Mouse (Mus musculus): ENCODE measurements around the gene Dyrk3. TPM values are rescaled to one million over a fixed set of nuclear protein-coding genes. Genes with fewer than 3 reads are reported as not detected.
A peak's percentile ranks its signal among the peaks of the same experiment; 100 is the strongest.

The Dyrk3 gene
- polyA plus RNA-seq, 1 experiment from 2014 or later = 1.7 TPM

DNA sequence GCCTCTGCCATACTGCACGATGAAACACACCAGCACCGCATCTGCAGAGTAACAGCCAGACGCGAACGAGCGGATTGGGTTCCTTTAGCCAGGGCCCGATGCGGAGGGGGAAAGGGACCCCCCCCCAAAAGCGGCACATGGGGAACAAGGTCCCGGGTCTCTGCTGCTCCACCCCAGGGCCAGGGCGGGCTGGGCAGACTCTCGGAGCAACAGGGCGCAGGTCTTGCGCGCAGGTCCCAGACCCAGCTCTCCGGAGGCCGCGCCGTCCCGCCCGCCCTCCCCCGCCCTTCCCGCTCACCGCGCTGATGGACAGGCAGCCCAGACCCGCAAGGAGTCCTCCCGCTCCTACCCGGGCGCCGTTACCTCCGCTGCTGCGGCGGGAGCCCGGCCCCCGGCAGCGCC is 422 bp downstream of the Dyrk3 start:
- Histone ChIP-seq H3K27ac (replicated peaks in 1 of 2; ENCODE audit: control insufficient read depth in 1 of 2, insufficient read depth in 1 of 2, low read depth in 2 of 2, low read length in 2 of 2) (no peak overlapping the region), H3K4me3 (ENCODE audit: control insufficient read depth in 1 of 2, insufficient read depth in 1 of 2, low read depth in 1 of 2, low read length in 2 of 2) (peak overlapping the region; percentile 86 to 91), H3K36me3 (ENCODE audit: control insufficient read depth, insufficient read depth, low read length) (no peaks in the 10 kb centered on the region), H3K4me2 (ENCODE audit: low read length) (peak overlapping the region; percentile 92), H3K4me1 (ENCODE audit: control insufficient read depth in 2 of 2, insufficient read depth in 2 of 2, low read length in 2 of 2) (peaks cover 9 to 18% of the 10 kb centered on the region in 2 experiments), H3K9me3 (ENCODE audit: control insufficient read depth, low read length) (no peaks in the 10 kb centered on the region), H3K27me3 (ENCODE audit: control insufficient read depth, insufficient read depth, low read length) (no peaks in the 10 kb centered on the region), H3K9ac (ENCODE audit: low read length) (peak overlapping the region; percentile 84)
- ATAC-seq (ENCODE audit: insufficient number of reproducible peaks, insufficient read depth, low FRiP score, low read depth) = peak; percentile 74; the same call in 1 of the 2 replicates
- WGBS = under 1% methylated on average over 26 of the region's 36 CpGs

DNA sequence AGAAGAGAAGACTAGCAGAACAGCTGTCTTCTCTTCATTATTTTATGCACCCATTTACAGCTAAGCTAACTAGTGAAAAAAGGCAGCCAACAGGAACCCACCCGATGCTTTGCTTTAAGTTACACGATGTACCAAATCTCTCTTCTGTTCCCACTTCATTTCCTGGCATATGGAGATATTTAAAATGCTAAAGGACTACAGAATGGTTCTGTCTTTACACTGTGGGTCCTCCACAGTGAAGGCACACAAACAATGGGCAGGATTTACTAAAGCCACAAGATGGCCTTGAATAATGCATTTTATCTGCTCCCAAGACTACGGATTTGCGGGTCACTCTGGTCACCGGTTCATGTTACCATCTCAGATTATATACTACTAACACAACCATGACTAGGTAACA is 1.0 kb downstream of the Dyrk3 start:
- peak overlapping the region; percentile 92; the same call in 1 of the 2 replicates for H3K4me2 ChIP-seq (ENCODE audit: low read length)
- 42% methylated on average over 5 of the region's 5 CpGs for WGBS
- ATAC-seq (ENCODE audit: insufficient number of reproducible peaks, insufficient read depth, low FRiP score, low read depth) = no peak
- peak overlapping the region in 1 of 2 experiments; percentile 91; a peak in 2 of 4 replicates for H3K4me3 ChIP-seq (ENCODE audit: control insufficient read depth in 1 of 2, insufficient read depth in 1 of 2, low read depth in 1 of 2, low read length in 2 of 2)
- no peak overlapping the region for H3K27ac ChIP-seq (replicated peaks in 1 of 2; ENCODE audit: control insufficient read depth in 1 of 2, insufficient read depth in 1 of 2, low read depth in 2 of 2, low read length in 2 of 2)
- peaks cover 9 to 18% of the 10 kb centered on the region in 2 experiments for H3K4me1 ChIP-seq (ENCODE audit: control insufficient read depth in 2 of 2, insufficient read depth in 2 of 2, low read length in 2 of 2)
- H3K27me3 ChIP-seq (ENCODE audit: control insufficient read depth, insufficient read depth, low read length) = no peaks in the 10 kb centered on the region
- H3K9ac ChIP-seq (ENCODE audit: low read length) = peak overlapping the region; percentile 84; the same call in 1 of the 2 replicates
- no peaks in the 10 kb centered on the region for H3K36me3 ChIP-seq (ENCODE audit: control insufficient read depth, insufficient read depth, low read length)
- no peaks in the 10 kb centered on the region for H3K9me3 ChIP-seq (ENCODE audit: control insufficient read depth, low read length)

DNA sequence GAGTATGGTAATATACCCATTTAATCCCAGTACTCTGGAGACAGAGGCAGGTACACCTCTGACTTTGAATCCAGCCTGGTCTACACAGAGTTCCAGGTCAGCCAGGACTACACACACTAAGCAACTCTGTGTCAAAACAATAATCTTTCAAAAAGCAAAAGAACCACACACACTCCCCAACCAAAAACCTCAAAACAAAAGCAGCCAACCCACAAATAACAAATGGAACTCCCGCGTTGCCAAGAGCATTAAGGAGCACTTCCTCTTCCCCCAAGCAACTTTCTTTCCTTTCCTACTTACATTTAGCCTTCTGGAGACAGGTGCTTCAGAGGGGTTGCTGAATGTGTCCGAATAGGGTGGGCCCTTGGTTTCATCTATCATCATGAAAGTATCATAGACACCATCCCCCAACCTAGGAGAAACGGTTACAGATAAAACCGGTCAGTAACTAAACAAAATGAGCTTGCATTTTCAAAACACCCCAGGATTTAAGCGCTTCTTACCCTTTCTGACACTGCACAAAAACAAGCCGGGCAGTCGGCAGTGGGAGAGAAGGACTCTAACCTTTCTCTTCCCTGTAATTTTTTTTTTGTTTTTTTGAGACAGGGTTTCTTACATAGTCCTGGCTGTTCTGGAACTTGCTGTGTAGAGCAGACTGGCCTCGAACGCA is 2.0 kb downstream of the Dyrk3 start:
- H3K4me1 ChIP-seq (ENCODE audit: control insufficient read depth in 2 of 2, insufficient read depth in 2 of 2, low read length in 2 of 2) = peaks cover 9 to 18% of the 10 kb centered on the region in 2 experiments
- no peak overlapping the region for H3K27ac ChIP-seq (replicated peaks in 1 of 2; ENCODE audit: control insufficient read depth in 1 of 2, insufficient read depth in 1 of 2, low read depth in 2 of 2, low read length in 2 of 2)
- H3K9me3 ChIP-seq (ENCODE audit: control insufficient read depth, low read length) = no peaks in the 10 kb centered on the region
- peak overlapping the region; percentile 8; the same call in 1 of the 2 replicates for H3K4me2 ChIP-seq (ENCODE audit: low read length)
- no peaks in the 10 kb centered on the region for H3K27me3 ChIP-seq (ENCODE audit: control insufficient read depth, insufficient read depth, low read length)
- H3K36me3 ChIP-seq (ENCODE audit: control insufficient read depth, insufficient read depth, low read length) = no peaks in the 10 kb centered on the region
- WGBS = 85% methylated on average over 10 of the region's 10 CpGs
- no peak overlapping the region for H3K9ac ChIP-seq (ENCODE audit: low read length)
- ATAC-seq (ENCODE audit: insufficient number of reproducible peaks, insufficient read depth, low FRiP score, low read depth) = no peak
- no peak overlapping the region for H3K4me3 ChIP-seq (ENCODE audit: control insufficient read depth in 1 of 2, insufficient read depth in 1 of 2, low read depth in 1 of 2, low read length in 2 of 2)

DNA sequence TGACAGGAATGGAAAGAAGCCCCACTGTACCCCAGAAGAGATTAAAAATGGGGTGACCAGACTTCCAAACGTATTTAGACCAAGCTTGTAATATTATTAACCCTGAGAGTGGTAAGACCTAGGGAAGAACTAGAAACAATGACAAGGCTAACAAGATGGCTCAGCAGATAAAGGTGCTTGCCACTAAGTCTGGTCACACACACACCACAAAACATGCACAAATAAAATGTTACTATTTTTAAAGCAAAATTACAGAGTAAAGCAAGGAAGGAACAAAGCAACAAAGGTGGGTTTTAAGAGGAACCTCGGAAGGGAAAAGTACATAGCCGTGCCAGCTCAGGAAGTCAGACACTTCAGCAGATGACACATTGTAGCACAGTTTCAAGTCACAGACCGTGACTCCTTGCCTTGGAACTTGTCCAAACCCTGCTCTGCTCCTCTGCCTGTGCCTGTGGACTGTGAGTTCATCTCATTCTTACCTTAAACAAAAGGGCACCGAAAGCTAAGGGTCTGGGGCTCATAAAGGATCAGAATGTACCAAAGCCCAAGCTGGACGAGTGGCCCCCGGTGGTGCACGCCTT is 3.1 kb downstream of the Dyrk3 start:
- H3K27ac ChIP-seq (replicated peaks in 1 of 2; ENCODE audit: control insufficient read depth in 1 of 2, insufficient read depth in 1 of 2, low read depth in 2 of 2, low read length in 2 of 2) = 0 out of 4 replicates have a peak overlapping the region, but pooled peaks of 1 of the 2 experiments have one; percentile 1
- H3K36me3 ChIP-seq (ENCODE audit: control insufficient read depth, insufficient read depth, low read length) = no peaks in the 10 kb centered on the region
- no peaks in the 10 kb centered on the region for H3K9me3 ChIP-seq (ENCODE audit: control insufficient read depth, low read length)
- no peaks in the 10 kb centered on the region for H3K27me3 ChIP-seq (ENCODE audit: control insufficient read depth, insufficient read depth, low read length)
- 52% methylated on average over 8 of the region's 8 CpGs for WGBS
- no peak for ATAC-seq (ENCODE audit: insufficient number of reproducible peaks, insufficient read depth, low FRiP score, low read depth)
- no peak overlapping the region for H3K9ac ChIP-seq (ENCODE audit: low read length)
- H3K4me3 ChIP-seq (ENCODE audit: control insufficient read depth in 1 of 2, insufficient read depth in 1 of 2, low read depth in 1 of 2, low read length in 2 of 2) = no peak overlapping the region
- H3K4me1 ChIP-seq (ENCODE audit: control insufficient read depth in 2 of 2, insufficient read depth in 2 of 2, low read length in 2 of 2) = peaks cover 9 to 18% of the 10 kb centered on the region in 2 experiments
- H3K4me2 ChIP-seq (ENCODE audit: low read length) = peak overlapping the region; percentile 24; the same call in 1 of the 2 replicates

DNA sequence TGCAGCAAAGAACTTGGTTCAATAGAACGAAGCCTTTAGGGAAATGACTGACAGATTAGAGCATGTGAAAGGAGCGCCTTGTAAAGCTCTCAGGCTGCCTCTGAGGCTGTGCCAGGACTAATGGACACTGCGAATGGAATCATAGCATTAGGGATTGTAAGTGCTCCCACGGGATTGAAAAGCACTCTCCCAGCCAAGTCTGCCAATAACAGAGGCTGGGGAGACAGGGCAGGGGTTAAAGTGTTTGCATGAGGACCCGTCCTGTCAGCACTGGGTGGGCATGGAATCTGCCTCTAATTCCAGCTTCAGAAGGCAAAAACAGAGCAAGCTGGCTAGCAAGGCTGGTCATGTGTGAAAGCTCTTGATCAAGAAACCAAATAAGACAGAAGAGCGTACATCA is 3.9 kb downstream of the Dyrk3 start:
- H3K4me1 ChIP-seq (ENCODE audit: control insufficient read depth in 2 of 2, insufficient read depth in 2 of 2, low read length in 2 of 2) = peaks cover 9 to 18% of the 10 kb centered on the region in 2 experiments
- H3K27ac ChIP-seq (replicated peaks in 1 of 2; ENCODE audit: control insufficient read depth in 1 of 2, insufficient read depth in 1 of 2, low read depth in 2 of 2, low read length in 2 of 2) = 0 out of 4 replicates have a peak overlapping the region, but pooled peaks of 1 of the 2 experiments have one; percentile 1
- ATAC-seq (ENCODE audit: insufficient number of reproducible peaks, insufficient read depth, low FRiP score, low read depth) = no peak
- 54% methylated on average over 6 of the region's 6 CpGs for WGBS
- 0 out of 4 replicates have a peak overlapping the region, but pooled peaks of 1 of the 2 experiments have one; percentile 3 for H3K4me3 ChIP-seq (ENCODE audit: control insufficient read depth in 1 of 2, insufficient read depth in 1 of 2, low read depth in 1 of 2, low read length in 2 of 2)
- H3K9me3 ChIP-seq (ENCODE audit: control insufficient read depth, low read length) = no peaks in the 10 kb centered on the region
- H3K27me3 ChIP-seq (ENCODE audit: control insufficient read depth, insufficient read depth, low read length) = no peaks in the 10 kb centered on the region
- H3K4me2 ChIP-seq (ENCODE audit: low read length) = peak overlapping the region; percentile 27; the same call in 1 of the 2 replicates
- H3K9ac ChIP-seq (ENCODE audit: low read length) = no peak overlapping the region
- H3K36me3 ChIP-seq (ENCODE audit: control insufficient read depth, insufficient read depth, low read length) = peaks cover 6% of the 10 kb centered on the region; the same call in 1 of the 2 replicates

DNA sequence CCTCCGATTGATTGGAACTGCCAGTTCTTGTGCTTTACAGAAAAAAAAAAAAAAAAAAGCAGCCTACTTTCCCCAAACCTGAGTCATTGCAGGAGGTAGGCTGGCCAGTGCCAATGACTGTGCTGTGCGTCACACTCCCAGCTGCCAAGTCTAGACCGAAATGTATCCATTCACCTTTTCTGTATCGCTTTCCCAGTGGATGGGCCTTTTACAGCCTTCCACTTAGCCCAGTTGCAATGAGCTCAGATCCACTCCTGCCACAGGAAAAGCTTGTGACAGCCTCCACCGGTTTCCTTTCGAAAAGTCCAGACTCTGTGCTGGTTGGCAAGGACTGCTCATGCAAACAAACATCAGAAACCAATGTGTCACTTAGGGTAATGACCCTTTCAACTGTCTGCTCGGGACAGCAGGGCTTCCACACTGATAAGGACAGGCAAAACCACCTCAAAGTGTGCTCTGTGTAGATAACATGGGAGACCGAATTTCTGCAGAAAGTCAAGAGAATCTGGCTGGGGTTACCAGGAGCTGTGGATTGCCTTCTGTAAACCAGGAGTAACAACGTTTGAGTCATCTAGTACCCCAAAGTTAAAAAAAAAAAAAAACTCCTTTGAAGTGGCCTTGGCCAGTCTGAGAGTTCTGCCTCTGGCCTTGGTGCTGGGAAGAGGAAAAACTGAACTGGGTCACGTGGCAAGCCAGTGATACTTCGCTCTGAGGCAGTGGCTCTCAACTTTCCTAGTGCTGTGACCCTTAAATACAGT is 12.0 kb downstream of the Dyrk3 start:
- no peaks in the 10 kb centered on the region for H3K27me3 ChIP-seq (ENCODE audit: control insufficient read depth, insufficient read depth, low read length)
- no peak overlapping the region for H3K4me2 ChIP-seq (ENCODE audit: low read length)
- peaks cover 13% of the 10 kb centered on the region; the same call in 1 of the 2 replicates for H3K36me3 ChIP-seq (ENCODE audit: control insufficient read depth, insufficient read depth, low read length)
- no peak overlapping the region for H3K4me3 ChIP-seq (ENCODE audit: control insufficient read depth in 1 of 2, insufficient read depth in 1 of 2, low read depth in 1 of 2, low read length in 2 of 2)
- whole genome bisulfite sequencing = 32% methylated on average over 11 of the region's 11 CpGs
- 0 out of 2 replicates have a peak, but pooled peaks have one; percentile 41 for ATAC-seq (ENCODE audit: insufficient number of reproducible peaks, insufficient read depth, low FRiP score, low read depth)
- peaks cover 0 to 5% of the 10 kb centered on the region in 2 experiments; a peak in 1 of 4 replicates for H3K4me1 ChIP-seq (ENCODE audit: control insufficient read depth in 2 of 2, insufficient read depth in 2 of 2, low read length in 2 of 2)
- no peak overlapping the region for H3K9ac ChIP-seq (ENCODE audit: low read length)
- H3K27ac ChIP-seq (replicated peaks in 1 of 2; ENCODE audit: control insufficient read depth in 1 of 2, insufficient read depth in 1 of 2, low read depth in 2 of 2, low read length in 2 of 2) = no peak overlapping the region
- no peaks in the 10 kb centered on the region for H3K9me3 ChIP-seq (ENCODE audit: control insufficient read depth, low read length)

DNA sequence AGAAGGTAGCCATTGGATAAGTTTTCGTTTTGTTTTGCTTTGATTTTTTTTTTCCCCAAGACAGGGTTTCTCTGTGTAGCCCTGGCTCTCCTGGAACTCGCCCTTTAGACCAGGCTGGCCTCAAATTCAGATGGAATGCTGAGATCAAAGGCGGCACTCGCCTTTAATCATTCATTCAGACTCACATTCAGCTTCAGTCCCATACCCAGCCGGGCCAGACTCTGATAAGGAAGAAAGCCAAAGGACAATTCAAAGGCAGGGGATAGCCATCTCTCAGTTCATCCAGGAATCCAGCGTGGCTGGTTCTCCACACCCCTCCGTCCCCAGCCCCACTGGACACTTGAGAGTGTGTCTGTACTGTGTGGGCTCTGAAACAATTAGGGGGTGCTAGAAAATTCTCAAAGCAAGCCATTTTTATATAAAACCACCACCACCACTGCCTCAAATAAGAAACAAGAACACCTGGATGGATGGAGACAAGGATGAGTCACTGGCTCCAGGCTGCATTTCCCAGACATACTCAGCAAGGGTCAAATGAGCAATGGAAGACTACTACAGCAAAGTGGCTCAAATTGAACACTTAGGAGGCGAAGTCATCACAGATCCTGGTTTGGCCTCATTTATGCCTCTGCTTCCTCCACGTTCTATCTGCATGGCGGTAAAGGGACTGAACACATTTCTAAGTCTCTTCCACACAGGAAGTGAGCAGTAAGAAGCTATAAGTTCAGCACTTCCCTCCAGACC is 14.4 kb downstream of the Dyrk3 start:
- Histone ChIP-seq H3K27ac (replicated peaks in 1 of 2; ENCODE audit: control insufficient read depth in 1 of 2, insufficient read depth in 1 of 2, low read depth in 2 of 2, low read length in 2 of 2) (no peak overlapping the region), H3K9me3 (ENCODE audit: control insufficient read depth, low read length) (no peaks in the 10 kb centered on the region), H3K4me1 (ENCODE audit: control insufficient read depth in 2 of 2, insufficient read depth in 2 of 2, low read length in 2 of 2) (peaks cover 7 to 8% of the 10 kb centered on the region in 2 experiments; a peak in 3 of 4 replicates), H3K27me3 (ENCODE audit: control insufficient read depth, insufficient read depth, low read length) (no peaks in the 10 kb centered on the region), H3K4me2 (ENCODE audit: low read length) (no peak overlapping the region), H3K9ac (ENCODE audit: low read length) (no peak overlapping the region), H3K4me3 (ENCODE audit: control insufficient read depth in 1 of 2, insufficient read depth in 1 of 2, low read depth in 1 of 2, low read length in 2 of 2) (no peak overlapping the region), H3K36me3 (ENCODE audit: control insufficient read depth, insufficient read depth, low read length) (peaks cover 2% of the 10 kb centered on the region; the same call in 1 of the 2 replicates)
- 54% methylated on average over 10 of the region's 10 CpGs for WGBS
- no peak for ATAC-seq (ENCODE audit: insufficient number of reproducible peaks, insufficient read depth, low FRiP score, low read depth)

Measured in heart, embryonic 14.5 days (tissue).